Mouse (Mus musculus) lung, postnatal 0 days (tissue): Measurements from ENCODE around the gene Notum.

Source experiments
- CTCF ChIP-seq: IDR thresholded peaks from 2 replicates; pipeline ENCODE4 v1.5.1; 2016; ENCODE audit warnings: antibody characterized with exemption, mild to moderate bottlenecking
- EP300 ChIP-seq: IDR thresholded peaks from 2 replicates; pipeline ENCODE4 v1.6.1; 2016; ENCODE audit warnings: antibody characterized with exemption, mild to moderate bottlenecking, control low read depth

DNA sequence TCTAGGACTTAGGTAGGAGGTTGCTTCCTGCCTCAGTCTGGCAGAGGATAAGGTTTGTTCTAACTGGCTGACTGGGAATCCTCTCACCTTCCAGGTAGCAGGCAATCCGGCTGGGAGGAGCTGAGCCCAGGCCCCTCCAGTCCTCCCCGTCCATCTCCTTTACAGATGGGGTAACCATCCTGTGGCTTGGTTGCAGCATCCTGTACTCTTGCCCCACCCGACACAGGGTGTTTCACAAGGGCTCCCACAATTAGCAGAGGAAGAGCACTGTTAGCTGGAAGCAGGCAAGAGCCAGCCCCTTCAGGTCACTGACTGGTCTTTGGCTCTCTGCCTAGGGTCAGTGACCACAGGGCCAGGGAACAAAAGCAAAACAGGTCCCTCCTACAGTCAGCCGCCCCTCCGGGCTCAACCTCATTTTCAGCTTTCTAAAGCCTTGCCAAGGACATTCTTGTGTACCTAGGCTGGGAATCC, 30.5 kb downstream of the Notum start:
- TF ChIP-seq CTCF (no peak), EP300 (peak; percentile 28; the same call in 1 of the 2 replicates)
